Mouse (Mus musculus) myocyte (in vitro differentiated cells): ENCODE measurements at regions not wholly inside any gene's neighbourhood (a gene's known extent, or its start where the extent isn't known, plus 50 kb on each side); places are given as distances from the start of the nearest gene placed in this dataset.
A peak's percentile ranks its signal among the peaks of the same experiment; 100 is the strongest.

Experiments
- H3K27me3 ChIP-seq: one replicate; pipeline ENCODE4 v1.6.1; 2011; ENCODE audit not compliant: control insufficient read depth, insufficient read depth, insufficient read length
- H3K36me3 ChIP-seq: one replicate; pipeline ENCODE4 v1.6.1; 2011; ENCODE audit not compliant: control insufficient read depth, insufficient read depth
- H3K4me2 ChIP-seq: one replicate; pipeline ENCODE4 v1.6.1; 2011; ENCODE audit warnings: low read depth, control low read depth
- H3K4me3 ChIP-seq: one replicate; pipeline ENCODE4 v1.5.1; 2011; ENCODE audit warnings: mild to moderate bottlenecking, control low read depth, moderate library complexity
- H3K79me2 ChIP-seq: one replicate; pipeline ENCODE4 v1.6.1; 2011; ENCODE audit not compliant: control insufficient read depth, insufficient read depth
- H3ac ChIP-seq: one replicate; pipeline ENCODE4 v1.6.1; 2011; ENCODE audit not compliant: control insufficient read depth, insufficient read length
- CEBPB ChIP-seq: IDR thresholded peaks from 2 replicates; pipeline ENCODE4 v1.6.1; 2011; ENCODE audit warnings: mild to moderate bottlenecking, moderate library complexity; ENCODE audit not compliant: poor library complexity, insufficient read depth, severe bottlenecking
- E2F4 ChIP-seq: IDR thresholded peaks from one replicate; pipeline ENCODE4 v1.6.1; 2011; ENCODE audit warnings: mild to moderate bottlenecking, control low read depth, moderate library complexity; ENCODE audit not compliant: insufficient read depth
- MAX ChIP-seq: IDR thresholded peaks from one replicate; pipeline ENCODE4 v1.6.1; 2011; ENCODE audit warnings: low read depth, mild to moderate bottlenecking, control low read depth
- MYOD1 ChIP-seq, 3 experiments: IDR thresholded peaks; one replicate each; pipeline ENCODE4 v1.6.1; 2011; ENCODE audit warnings: control low read depth in 2 of 3, low read depth in 2 of 3, mild to moderate bottlenecking in 2 of 3, moderate library complexity in 1 of 3; ENCODE audit not compliant: insufficient read length in 2 of 3, control insufficient read depth in 1 of 3
- MYOG ChIP-seq, 3 experiments: IDR thresholded peaks; one replicate each; pipeline ENCODE4 v1.6.1; 2011; ENCODE audit warnings: control low read depth in 2 of 3, low read depth in 2 of 3, mild to moderate bottlenecking in 2 of 3; ENCODE audit not compliant: insufficient read length in 2 of 3, control insufficient read depth in 1 of 3, insufficient read depth in 1 of 3
- POLR2A ChIP-seq: IDR thresholded peaks from one replicate; pipeline ENCODE4 v1.6.1; 2011; ENCODE audit warnings: low read depth, mild to moderate bottlenecking, control low read depth, moderate library complexity; ENCODE audit not compliant: insufficient read length
- POLR2AphosphoS2 ChIP-seq: IDR thresholded peaks from one replicate; pipeline ENCODE4 v1.6.1; 2011; ENCODE audit warnings: low read depth, control low read depth; ENCODE audit not compliant: insufficient read length
- REST ChIP-seq: IDR thresholded peaks from one replicate; pipeline ENCODE4 v1.6.1; 2011; ENCODE audit warnings: mild to moderate bottlenecking, control low read depth, moderate library complexity; ENCODE audit not compliant: insufficient read depth, insufficient read length
- SRF ChIP-seq: IDR thresholded peaks from one replicate; pipeline ENCODE4 v1.6.1; 2011; ENCODE audit warnings: low read depth; ENCODE audit not compliant: control insufficient read depth, insufficient read length
- TCF12 ChIP-seq: IDR thresholded peaks from one replicate; pipeline ENCODE4 v1.6.1; 2011; ENCODE audit warnings: mild to moderate bottlenecking, control low read depth; ENCODE audit not compliant: poor library complexity, insufficient read depth, severe bottlenecking
- TCF3 ChIP-seq: IDR thresholded peaks from one replicate; pipeline ENCODE4 v1.6.1; 2011; ENCODE audit warnings: low read depth, control low read depth; ENCODE audit not compliant: insufficient read length
- USF1 ChIP-seq: IDR thresholded peaks from one replicate; pipeline ENCODE4 v1.6.1; 2011; ENCODE audit warnings: low read depth, mild to moderate bottlenecking, control low read depth, moderate library complexity

GRCm38 (mm10) chr12:118562226-118562625 lies 261.0 kb upstream of the Sp4 start:
- Histone ChIP-seq H3K4me3 (no peak overlapping the region), H3K4me2 (no peak overlapping the region), H3ac (no peak overlapping the region), H3K79me2 (no peaks in the 10 kb centered on the region), H3K27me3 (no peaks in the 10 kb centered on the region), H3K36me3 (no peaks in the 10 kb centered on the region)
- TF ChIP-seq MYOG (IDR thresholded peaks at IDR 0.05; ENCODE audit: control insufficient read depth in 1 of 3, insufficient read depth in 1 of 3, insufficient read length in 2 of 3, low read depth in 2 of 3) (no peak), MAX (no peak), SRF (no peak), REST (no peak), E2F4 (no peak), USF1 (no peak), POLR2A (no peak), MYOD1 (IDR thresholded peaks at IDR 0.05; ENCODE audit: control insufficient read depth in 1 of 3, insufficient read length in 2 of 3, low read depth in 2 of 3) (no peak), TCF12 (no peak), POLR2AphosphoS2 (no peak), TCF3 (no peak), CEBPB (no peak)

DNA sequence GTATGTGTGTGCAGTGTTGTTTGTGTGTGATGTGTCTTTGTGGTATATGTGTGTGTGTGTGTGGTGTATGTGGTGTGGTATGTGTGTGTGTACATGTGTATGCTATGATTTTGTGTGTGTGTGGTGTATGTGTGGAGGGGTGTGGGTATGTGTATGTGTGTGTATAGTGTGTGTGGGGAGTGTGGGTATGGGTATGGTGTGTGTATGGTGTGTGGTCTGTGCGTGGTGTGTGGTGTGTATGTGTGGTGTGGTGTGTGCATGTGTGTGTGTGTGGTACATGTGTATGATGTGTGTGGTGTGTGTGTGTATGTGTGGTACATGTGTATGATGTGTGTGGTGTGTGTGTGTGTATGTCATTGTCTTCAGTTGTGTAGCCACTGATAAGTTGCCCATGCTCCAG lies 247.8 kb upstream of the Sp4 start:
- TF ChIP-seq REST, result no peak
- no peak for TF ChIP-seq SRF
- TF ChIP-seq POLR2AphosphoS2, result no peak
- TF ChIP-seq MYOD1 (IDR thresholded peaks at IDR 0.05; ENCODE audit: control insufficient read depth in 1 of 3, insufficient read length in 2 of 3, low read depth in 2 of 3), result peak in 1 of 3 experiments; percentile 19
- no peak for TF ChIP-seq TCF3
- no peak for TF ChIP-seq E2F4
- no peak for TF ChIP-seq MAX
- Histone ChIP-seq H3K36me3 (no peaks in the 10 kb centered on the region), H3K4me2 (no peak overlapping the region), H3K27me3 (no peaks in the 10 kb centered on the region), H3K79me2 (no peaks in the 10 kb centered on the region), H3K4me3 (no peak overlapping the region), H3ac (no peak overlapping the region)

DNA sequence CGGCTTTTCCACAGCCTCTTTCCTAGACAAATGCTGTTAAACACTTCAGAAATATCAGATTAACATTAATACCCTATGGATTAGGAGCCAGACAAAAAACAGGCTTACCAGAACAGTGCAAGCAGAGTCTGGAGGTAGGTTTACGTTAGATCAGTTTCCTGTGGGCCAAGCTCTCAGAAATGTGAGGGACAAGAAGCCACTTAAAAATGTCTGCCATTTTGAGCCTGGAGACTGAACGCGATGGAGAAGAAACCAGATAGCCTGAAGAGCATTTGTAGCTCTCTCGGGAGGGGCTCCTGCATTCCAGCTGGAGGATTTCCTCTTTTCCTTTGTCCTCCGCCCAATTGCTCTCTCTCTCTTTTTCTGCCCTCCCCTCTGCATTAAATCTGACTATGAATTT lies 239.1 kb upstream of the Sp4 start:
- Histone ChIP-seq H3K4me2 (no peak overlapping the region), H3K79me2 (no peaks in the 10 kb centered on the region), H3K36me3 (no peaks in the 10 kb centered on the region), H3K4me3 (no peak overlapping the region), H3K27me3 (no peaks in the 10 kb centered on the region), H3ac (no peak overlapping the region)
- no peak for TF ChIP-seq MYOD1 (IDR thresholded peaks at IDR 0.05; ENCODE audit: control insufficient read depth in 1 of 3, insufficient read length in 2 of 3, low read depth in 2 of 3)
- no peak for TF ChIP-seq TCF3
- no peak for TF ChIP-seq TCF12
- no peak for TF ChIP-seq MAX
- no peak for TF ChIP-seq SRF

DNA sequence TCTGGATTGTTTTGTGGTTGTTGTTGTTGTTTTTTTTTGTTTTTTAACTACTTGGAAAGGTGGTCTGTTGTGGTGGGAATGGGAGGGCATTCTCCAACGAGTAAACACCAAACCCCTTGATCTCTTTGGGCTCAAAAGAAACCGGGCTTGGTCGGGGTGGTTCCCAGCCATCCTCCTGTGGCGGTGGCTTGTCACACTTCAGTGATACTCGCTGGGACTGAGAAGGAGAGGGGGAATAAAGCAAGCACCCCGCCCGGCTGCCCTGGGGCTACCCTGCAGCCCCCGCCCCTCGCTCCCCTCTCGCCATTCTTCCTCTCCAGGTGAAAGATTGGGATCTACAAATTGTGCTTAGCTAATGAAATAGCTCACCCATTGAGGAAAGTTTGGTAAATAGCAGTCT lies 229.3 kb upstream of the Sp4 start:
- TF ChIP-seq POLR2A, result no peak
- TF ChIP-seq MAX, result no peak
- TF ChIP-seq TCF12, result no peak
- no peaks in the 10 kb centered on the region for H3K36me3 ChIP-seq
- H3K27me3 ChIP-seq, result peaks cover 5% of the 10 kb centered on the region
- H3K4me2 ChIP-seq, result no peak overlapping the region
- no peaks in the 10 kb centered on the region for H3K79me2 ChIP-seq
- no peak overlapping the region for H3K4me3 ChIP-seq
- H3ac ChIP-seq, result no peak overlapping the region

DNA sequence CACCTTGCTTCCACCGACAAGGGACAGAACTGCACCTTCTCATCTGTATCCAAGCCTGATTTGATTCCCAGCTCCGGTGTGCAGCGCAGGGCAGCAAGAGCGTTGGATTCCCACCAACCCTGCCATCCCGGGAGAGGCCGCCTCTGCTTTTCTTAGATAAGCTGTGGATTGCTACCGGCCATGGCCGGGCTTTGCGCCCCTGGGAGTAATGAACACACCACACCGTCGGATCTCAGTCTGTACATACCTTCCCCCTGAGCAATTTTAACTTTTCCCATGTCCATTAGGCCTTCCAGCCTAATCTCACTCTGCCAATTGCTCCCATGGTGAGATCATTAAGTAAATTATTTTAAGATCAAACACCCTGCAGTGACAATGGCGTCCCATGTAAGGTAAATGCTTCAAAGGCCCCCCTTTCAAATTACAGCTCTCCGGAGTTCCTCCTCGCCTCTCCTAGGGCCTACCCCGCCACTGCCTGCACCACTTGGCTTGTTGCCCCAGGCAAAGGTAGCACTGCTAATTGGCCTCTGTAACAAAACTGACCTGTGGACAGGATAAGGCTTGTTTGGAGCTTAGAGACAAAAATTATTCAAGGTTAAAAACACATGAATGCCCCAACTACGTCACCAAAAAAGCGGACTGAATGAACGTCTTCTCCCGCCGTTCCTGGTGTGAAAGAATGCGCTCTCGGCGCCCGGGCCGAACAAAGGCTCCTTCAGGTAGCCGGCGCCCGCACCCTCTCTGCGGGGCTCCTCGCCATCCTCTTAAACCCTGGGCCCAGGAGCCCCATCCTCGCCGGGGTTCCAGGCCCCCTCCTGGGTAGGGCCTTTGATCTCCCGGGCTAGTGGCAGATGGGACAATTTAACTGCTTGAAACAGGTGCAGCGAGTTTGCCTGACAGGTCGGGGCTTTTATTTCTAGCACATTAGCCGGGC lies 228.5 kb upstream of the Sp4 start:
- no peak overlapping the region for H3K4me3 ChIP-seq
- H3K4me2 ChIP-seq, result no peak overlapping the region
- no peak for TF ChIP-seq MYOG (IDR thresholded peaks at IDR 0.05; ENCODE audit: control insufficient read depth in 1 of 3, insufficient read depth in 1 of 3, insufficient read length in 2 of 3, low read depth in 2 of 3)
- no peak for TF ChIP-seq TCF3
- TF ChIP-seq USF1, result no peak
- TF ChIP-seq POLR2AphosphoS2, result no peak
- no peak for TF ChIP-seq TCF12
- no peak for TF ChIP-seq REST
- TF ChIP-seq POLR2A, result no peak
- no peaks in the 10 kb centered on the region for H3K36me3 ChIP-seq
- no peak overlapping the region for H3ac ChIP-seq
- H3K27me3 ChIP-seq, result peaks cover 5% of the 10 kb centered on the region
- no peaks in the 10 kb centered on the region for H3K79me2 ChIP-seq
